Mouse (Mus musculus): ENCODE data around the gene Slc2a10.
"Not testable (repeated sequence)": the region's sequence is repeated elsewhere in the genome, so short reads cannot be mapped to it uniquely, and the experiment has no call there.

Gene Slc2a10

GRCm38 (mm10) chr2:165509686-165510085, 6.1 kb downstream of the Slc2a10 start:
- no peak for DNase-seq

- DNase-seq = no peak
These were observed 6.9 kb downstream of the Slc2a10 start for GRCm38 (mm10) chr2:165510466-165510865.

- DNase-seq = not testable (repeated sequence)
These were observed 7.4 kb downstream of the Slc2a10 start for GRCm38 (mm10) chr2:165510914-165511458.

GRCm38 (mm10) chr2:165511530-165511929, 7.9 kb downstream of the Slc2a10 start:
- DNase-seq = not testable (repeated sequence)

GRCm38 (mm10) chr2:165512426-165512825, 8.8 kb downstream of the Slc2a10 start:
- no peak for DNase-seq

GRCm38 (mm10) chr2:165512870-165513600, 9.4 kb downstream of the Slc2a10 start:
- DNase-seq = no peak

- no peak for DNase-seq
These were observed 11.7 kb downstream of the Slc2a10 start for GRCm38 (mm10) chr2:165515178-165515728.

- peak; percentile 16 to 21 for DNase-seq
These were observed 22.0 kb downstream of the Slc2a10 start for GRCm38 (mm10) chr2:165525609-165526008.

GRCm38 (mm10) chr2:165529106-165529505, 25.5 kb downstream of the Slc2a10 start:
- DNase-seq = peak; percentile 47 to 62

GRCm38 (mm10) chr2:165533789-165534188, 30.2 kb downstream of the Slc2a10 start:
- no peak for DNase-seq

- DNase-seq = no peak
These were observed 37.4 kb downstream of the Slc2a10 start for GRCm38 (mm10) chr2:165540975-165541374.

GRCm38 (mm10) chr2:165542939-165543669, 39.5 kb downstream of the Slc2a10 start:
- DNase-seq = no peak

- DNase-seq = no peak
These were observed 40.1 kb downstream of the Slc2a10 start for GRCm38 (mm10) chr2:165543670-165544016.

- DNase-seq = no peak
These were observed 42.1 kb downstream of the Slc2a10 start for GRCm38 (mm10) chr2:165545687-165546086.

- no peak for DNase-seq
These were observed 42.8 kb downstream of the Slc2a10 start for GRCm38 (mm10) chr2:165546341-165546740.

- peak in 1 of 2 experiments; percentile 19 for DNase-seq
These were observed 43.8 kb downstream of the Slc2a10 start for GRCm38 (mm10) chr2:165547410-165547809.

GRCm38 (mm10) chr2:165548627-165549026, 45.0 kb downstream of the Slc2a10 start:
- no peak for DNase-seq

GRCm38 (mm10) chr2:165550410-165550809, 46.8 kb downstream of the Slc2a10 start:
- not testable (repeated sequence) for DNase-seq

- no peak for DNase-seq
These were observed 50.5 kb downstream of the Slc2a10 start for GRCm38 (mm10) chr2:165554066-165554465.

GRCm38 (mm10) chr2:165557278-165557677, 53.7 kb downstream of the Slc2a10 start:
- no peak for DNase-seq

- no peak for DNase-seq
These were observed 55.3 kb downstream of the Slc2a10 start for GRCm38 (mm10) chr2:165558916-165559315.

- DNase-seq = no peak
These were observed 56.1 kb downstream of the Slc2a10 start for GRCm38 (mm10) chr2:165559506-165560235.

- DNase-seq = no peak
These were observed 58.3 kb downstream of the Slc2a10 start for GRCm38 (mm10) chr2:165561861-165562260.

Measured in cerebellum, adult 18-20 months (tissue).